Mouse (Mus musculus): Measurements from ENCODE around the gene Hist1h1b. TPM values are rescaled to one million over a fixed set of nuclear protein-coding genes. Genes with fewer than 3 reads are reported as not detected.
"Not testable (repeated sequence)": the region's sequence is repeated elsewhere in the genome, so short reads cannot be mapped to it uniquely, and the experiment has no call there.

The Hist1h1b gene
- polyA plus RNA-seq (2015; fragmentation: Nextera tagmentation; extraction: Ambion mirVana) = 41.4 and 42.0 TPM in 2 replicates

- Histone ChIP-seq H3K9ac (peak within 1 kb of the TSS; percentile 84), H3K27me3 (no peaks in the 10 kb centered on the region), H3K4me1 (peaks cover 26% of the 10 kb centered on the region), H3K4me2 (peak within 1 kb of the TSS; percentile 90), H3K9me3 (no peaks in the 10 kb centered on the region), H3K4me3 (peak within 1 kb of the TSS; percentile 65), H3K27ac (peak within 1 kb of the TSS; percentile 98), H3K36me3 (no peaks in the 10 kb centered on the region)
- peak; percentile 64 for ATAC-seq (ENCODE audit: borderline replicate concordance, extremely low read depth, low FRiP score, low TSS enrichment)
- under 1% methylated on average over 44 of the region's 44 CpGs for WGBS
Observed at GRCm38 (mm10) chr13:21779767-21780731, at the start of gene Hist1h1b. Hist1h1b (minus strand) TSS chr13:21780625.

DNA sequence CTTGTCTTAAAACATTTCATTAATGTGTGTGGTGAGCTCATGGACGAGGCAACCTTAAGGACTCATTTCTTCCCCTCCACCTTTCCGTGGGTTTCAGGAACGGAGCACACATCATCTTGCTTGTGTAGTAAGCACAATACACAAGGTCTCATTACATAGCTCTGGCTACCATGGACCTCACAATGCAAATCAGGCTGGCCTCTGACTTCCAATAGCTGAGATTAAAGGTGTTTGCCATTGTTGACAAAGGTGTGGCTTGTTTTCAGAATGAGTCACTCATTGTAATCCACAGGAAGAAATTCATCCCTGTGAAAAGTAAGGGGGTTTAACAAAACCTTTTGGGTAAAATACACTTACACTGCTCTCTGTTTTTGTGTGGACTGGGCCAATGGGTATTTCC lies 48.1 kb upstream of the Hist1h1b start:
- no peak overlapping the region for H3K4me3 ChIP-seq
- H3K9me3 ChIP-seq = no peaks in the 10 kb centered on the region
- no peaks in the 10 kb centered on the region for H3K36me3 ChIP-seq
- no peak overlapping the region for H3K9ac ChIP-seq
- H3K27me3 ChIP-seq = no peaks in the 10 kb centered on the region
- no peaks in the 10 kb centered on the region for H3K4me1 ChIP-seq
- H3K27ac ChIP-seq = no peak overlapping the region
- no peak for ATAC-seq (ENCODE audit: borderline replicate concordance, extremely low read depth, low FRiP score, low TSS enrichment)
- no peak overlapping the region for H3K4me2 ChIP-seq
- 68% methylated on average over 3 of the region's 3 CpGs for WGBS

DNA sequence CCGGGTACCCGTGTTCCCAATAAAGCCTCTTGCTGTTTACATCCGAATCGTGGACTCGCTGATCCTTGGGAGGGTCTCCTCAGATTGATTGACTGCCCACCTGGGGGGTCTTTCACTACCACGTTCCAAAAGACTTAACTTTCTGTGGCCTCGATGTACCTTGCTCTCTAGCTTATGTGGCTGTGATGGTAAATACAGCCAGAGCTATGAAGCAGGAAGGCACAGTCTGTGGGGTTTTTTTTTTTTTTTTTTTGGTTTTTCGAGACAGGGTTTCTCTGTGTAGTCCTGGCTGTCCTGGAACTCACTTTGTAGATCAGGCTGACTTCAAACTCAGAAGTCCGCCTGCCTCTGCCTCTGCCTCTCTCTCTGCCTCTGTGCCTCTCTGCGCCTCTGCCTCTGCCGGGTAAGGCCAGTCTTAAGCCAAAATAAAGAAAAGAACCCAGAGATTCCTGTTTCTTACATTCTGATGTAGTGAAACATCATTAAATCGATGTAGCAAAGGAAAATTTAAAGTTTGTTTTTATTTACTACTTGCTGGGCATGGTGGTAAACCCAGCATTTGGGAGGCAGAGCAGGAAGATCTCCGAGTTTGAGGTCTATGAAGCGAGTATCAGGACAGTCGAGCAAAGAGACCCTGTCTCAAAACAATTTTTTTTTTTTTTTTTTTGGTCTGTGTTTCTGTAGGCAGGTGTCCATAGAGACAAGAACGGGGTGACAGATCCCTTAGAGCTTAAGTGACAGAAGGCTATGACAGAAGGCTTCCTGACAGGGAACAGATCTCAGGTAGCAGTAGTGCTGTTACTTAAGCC lies 39.9 kb upstream of the Hist1h1b start:
- not testable (repeated sequence) for H3K4me3 ChIP-seq; ATAC-seq (ENCODE audit: borderline replicate concordance, extremely low read depth, low FRiP score, low TSS enrichment)
- 68% methylated on average over 7 of the region's 16 CpGs for WGBS

DNA sequence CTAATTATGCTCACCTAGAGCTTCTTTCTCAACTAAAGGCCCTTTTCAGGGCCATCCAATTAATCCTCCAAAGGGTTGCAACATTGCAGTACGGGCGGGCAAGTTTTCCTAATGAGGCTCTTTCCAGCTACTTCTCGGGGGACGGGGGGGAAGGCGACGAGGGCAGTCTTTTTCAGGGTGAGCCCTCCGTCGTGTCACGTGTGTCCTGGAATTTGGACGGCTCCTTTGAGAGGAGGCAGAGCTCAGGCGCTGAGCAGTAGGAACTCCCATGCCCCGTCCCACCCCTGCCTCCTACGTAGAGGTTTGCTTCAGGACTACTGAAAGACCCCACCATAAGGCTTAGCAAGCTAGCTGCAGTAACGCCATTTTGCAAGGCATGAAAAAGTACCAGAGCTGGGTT lies 31.7 kb upstream of the Hist1h1b start:
- not testable (repeated sequence) for H3K4me1 ChIP-seq, H3K9ac ChIP-seq, H3K27me3 ChIP-seq, H3K36me3 ChIP-seq, H3K9me3 ChIP-seq
- under 1% methylated on average over 14 of the region's 14 CpGs for WGBS
- peak overlapping the region; percentile 22; the same call in 1 of the 2 replicates for H3K4me3 ChIP-seq
- ATAC-seq (ENCODE audit: borderline replicate concordance, extremely low read depth, low FRiP score, low TSS enrichment) = peak; percentile 36; the same call in 1 of the 2 replicates
- peak overlapping the region; percentile 71 for H3K27ac ChIP-seq
- H3K4me2 ChIP-seq = peak overlapping the region; percentile 45

More for the DNA sequence above, 39.9 kb upstream of the Hist1h1b start:
- H3K4me2 ChIP-seq, H3K9ac ChIP-seq, H3K4me1 ChIP-seq, H3K9me3 ChIP-seq, H3K27ac ChIP-seq, H3K36me3 ChIP-seq, H3K27me3 ChIP-seq: not testable (repeated sequence)

GRCm38 (mm10) chr13:21811539-21811938 lies 31.1 kb upstream of the Hist1h1b start, which contains the start of gene Hist1h4m:
Hist1h4m (plus strand) TSS chr13:21811746.
- Histone ChIP-seq H3K4me3 (peak within 1 kb of the TSS; percentile 22; the same call in 1 of the 2 replicates), H3K4me2 (peak within 1 kb of the TSS; percentile 45), H3K27ac (peak within 1 kb of the TSS; percentile 71)
- H3K9ac ChIP-seq, H3K9me3 ChIP-seq, H3K27me3 ChIP-seq, H3K36me3 ChIP-seq, H3K4me1 ChIP-seq: not testable (repeated sequence)
- no CpG with 5 or more reads among the region's 24 CpGs for WGBS
- peak; percentile 64; the same call in 1 of the 2 replicates for ATAC-seq (ENCODE audit: borderline replicate concordance, extremely low read depth, low FRiP score, low TSS enrichment)

- H3K4me2 ChIP-seq, H3K4me1 ChIP-seq, H3K27me3 ChIP-seq, H3K36me3 ChIP-seq, H3K9me3 ChIP-seq, H3K4me3 ChIP-seq, H3K9ac ChIP-seq, H3K27ac ChIP-seq: not testable (repeated sequence)
- WGBS = no CpG with 5 or more reads among the region's 8 CpGs
- ATAC-seq (ENCODE audit: borderline replicate concordance, extremely low read depth, low FRiP score, low TSS enrichment) = peak; percentile 28; the same call in 1 of the 2 replicates
Observed at GRCm38 (mm10) chr13:21811074-21811473, 30.6 kb upstream of the Hist1h1b start.

DNA sequence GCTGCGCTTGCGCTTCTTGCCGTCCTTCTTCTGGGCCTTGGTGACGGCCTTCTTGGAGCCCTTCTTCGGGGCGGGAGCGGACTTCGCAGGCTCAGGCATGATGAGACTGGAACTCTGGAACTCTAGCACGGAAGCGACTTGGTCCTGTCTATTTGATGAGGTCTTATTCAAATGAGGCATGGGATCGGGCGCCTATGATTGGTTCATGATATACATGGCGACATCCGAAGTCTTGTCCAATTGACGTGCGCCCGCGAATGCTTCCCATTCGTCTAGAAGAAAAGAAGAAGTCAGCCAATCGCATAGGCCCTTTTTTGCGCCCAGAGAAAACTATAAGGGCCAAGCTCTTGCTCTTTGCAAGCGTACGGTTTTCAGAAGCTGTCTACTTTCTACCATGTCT lies 29.6 kb upstream of the Hist1h1b start, which contains the start of the genes Hist1h2bq and Hist1h2ao:
Gene Hist1h2bq (minus strand): TSS at position 125 of the 400 bp plus-strand sequence.
Gene Hist1h2ao (plus strand): TSS at position 393 of the 400 bp plus-strand sequence.
- H3K27me3 ChIP-seq, H3K27ac ChIP-seq, H3K4me1 ChIP-seq, H3K36me3 ChIP-seq, H3K4me2 ChIP-seq, H3K9me3 ChIP-seq, H3K9ac ChIP-seq, H3K4me3 ChIP-seq: not testable (repeated sequence)
- ATAC-seq (ENCODE audit: borderline replicate concordance, extremely low read depth, low FRiP score, low TSS enrichment) = peak; percentile 97
- WGBS = no CpG with 5 or more reads among the region's 23 CpGs

GRCm38 (mm10) chr13:21803058-21803457 lies 22.6 kb upstream of the Hist1h1b start:
- peak; percentile 62; the same call in 1 of the 2 replicates for ATAC-seq (ENCODE audit: borderline replicate concordance, extremely low read depth, low FRiP score, low TSS enrichment)

GRCm38 (mm10) chr13:21797163-21797562 lies 16.7 kb upstream of the Hist1h1b start:
- ATAC-seq (ENCODE audit: borderline replicate concordance, extremely low read depth, low FRiP score, low TSS enrichment); H3K4me2 ChIP-seq; H3K9ac ChIP-seq; H3K36me3 ChIP-seq; H3K9me3 ChIP-seq; H3K27ac ChIP-seq; H3K27me3 ChIP-seq; H3K4me3 ChIP-seq; H3K4me1 ChIP-seq: not testable (repeated sequence)

More at GRCm38 (mm10) chr13:21803058-21803457, 22.6 kb upstream of the Hist1h1b start:
- H3K4me3 ChIP-seq, H3K36me3 ChIP-seq, H3K4me1 ChIP-seq, H3K27ac ChIP-seq, H3K4me2 ChIP-seq, H3K9me3 ChIP-seq, H3K9ac ChIP-seq, H3K27me3 ChIP-seq: not testable (repeated sequence)
- WGBS = no CpG with 5 or more reads among the region's 4 CpGs

DNA sequence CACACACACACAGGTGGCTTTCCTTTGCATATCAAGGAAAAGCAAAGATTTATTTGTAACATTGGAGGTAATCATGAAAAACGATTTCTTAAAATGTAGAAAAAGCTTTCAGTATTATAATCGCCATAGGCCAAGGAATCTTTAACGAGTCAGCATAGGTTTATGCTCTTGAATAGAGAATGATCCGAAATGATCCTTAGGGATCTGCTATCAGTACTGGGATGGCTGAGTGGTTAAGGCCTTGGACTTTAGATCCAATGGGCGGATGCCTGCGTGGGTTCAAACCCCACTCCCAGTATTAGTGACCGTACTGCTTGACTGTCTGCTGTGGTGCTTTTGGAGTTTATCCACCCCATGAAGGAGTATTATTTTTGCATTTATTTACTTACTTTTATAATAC lies 15.2 kb upstream of the Hist1h1b start:
- WGBS = 91% methylated on average over 7 of the region's 7 CpGs
- Histone ChIP-seq H3K9me3 (no peaks in the 10 kb centered on the region), H3K4me2 (no peak overlapping the region), H3K9ac (no peak overlapping the region), H3K27me3 (no peaks in the 10 kb centered on the region), H3K27ac (no peak overlapping the region), H3K4me3 (no peak overlapping the region), H3K4me1 (peaks cover 8% of the 10 kb centered on the region; the same call in 1 of the 2 replicates), H3K36me3 (no peaks in the 10 kb centered on the region)
- no peak for ATAC-seq (ENCODE audit: borderline replicate concordance, extremely low read depth, low FRiP score, low TSS enrichment)

DNA sequence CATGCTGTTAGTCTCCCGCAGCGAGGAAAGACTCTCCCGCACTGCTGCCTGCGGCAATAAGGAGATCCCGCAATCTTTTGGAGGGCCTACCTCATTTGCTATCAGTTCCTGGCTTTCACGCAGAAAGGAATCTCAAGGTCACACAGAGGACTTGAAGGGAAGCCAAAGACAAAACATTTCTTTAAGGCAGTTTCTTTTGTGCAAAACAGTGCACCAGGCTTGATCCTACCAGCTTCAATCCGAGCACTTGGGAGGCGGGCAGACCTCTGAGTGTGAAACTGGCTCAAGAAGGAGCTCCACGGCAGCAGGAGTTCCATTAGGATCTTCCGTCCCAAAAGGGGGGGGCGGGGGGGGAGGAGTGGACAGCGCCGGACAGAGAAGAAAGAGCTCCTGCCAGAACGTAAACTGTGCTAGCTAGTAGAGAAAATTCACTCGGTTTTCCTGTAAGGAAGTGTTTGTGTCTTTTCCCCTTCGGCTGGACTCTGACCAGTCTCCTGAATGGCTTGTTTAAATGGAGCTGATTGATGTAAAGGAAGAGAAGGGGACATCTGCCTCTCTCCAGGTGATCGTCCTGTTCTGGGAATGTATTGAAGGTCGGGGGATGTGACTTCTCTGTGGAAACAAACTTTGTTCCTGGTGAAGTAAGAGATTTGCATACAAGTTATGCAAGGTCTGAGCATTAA lies 10.3 kb upstream of the Hist1h1b start:
- no peak for ATAC-seq (ENCODE audit: borderline replicate concordance, extremely low read depth, low FRiP score, low TSS enrichment)
- no peaks in the 10 kb centered on the region for H3K27me3 ChIP-seq
- peak overlapping the region; percentile 54 for H3K4me2 ChIP-seq
- 6% methylated on average over 17 of the region's 18 CpGs for WGBS
- peaks cover 32% of the 10 kb centered on the region for H3K4me1 ChIP-seq
- H3K4me3 ChIP-seq = peak overlapping the region; percentile 21
- no peaks in the 10 kb centered on the region for H3K9me3 ChIP-seq
- H3K9ac ChIP-seq = peak overlapping the region; percentile 32
- H3K36me3 ChIP-seq = no peaks in the 10 kb centered on the region
- H3K27ac ChIP-seq = peak overlapping the region; percentile 63

Measured in lung, embryonic 15.5 days (tissue).